Mouse (Mus musculus): ENCODE measurements around the gene Vmn2r62. TPM values are rescaled to one million over a fixed set of nuclear protein-coding genes. Genes with fewer than 3 reads are reported as not detected.

Vmn2r62 gene
- polyA plus RNA-seq (2017; shearing (Covaris generic)) = not detected

GRCm38 (mm10) chr7:42793425-42793824, at the start of gene Vmn2r62:
Gene Vmn2r62 (minus strand): TSS chr7:42793525.

DNA sequence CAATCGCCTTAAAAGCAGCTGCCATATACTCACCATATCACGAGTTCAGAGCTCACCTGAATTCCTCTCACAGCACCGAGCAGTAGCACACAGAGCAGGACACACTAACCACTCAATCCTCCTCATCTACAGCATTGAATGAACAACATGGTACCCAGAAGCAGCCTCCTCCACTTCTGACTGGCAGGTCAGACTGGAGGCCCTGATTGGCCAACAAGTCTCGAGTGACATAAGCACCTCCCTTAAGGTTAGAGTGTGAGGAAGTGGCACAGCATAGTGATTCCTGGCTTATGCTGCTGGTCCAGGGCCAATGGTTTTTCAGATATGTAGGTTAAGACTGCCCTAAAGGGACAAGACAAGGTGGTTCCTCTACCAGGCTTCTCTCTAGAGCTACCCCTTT, 66.4 kb downstream of the Vmn2r62 start, which contains the start of gene Gm17067:
Gene Gm17067 (minus strand): TSS at position 101 of the 400 bp plus-strand sequence.

Other genes starting within 250 kb of the Vmn2r62 start
- gene Gm21028, start 214.9 kb downstream of the Vmn2r62 start, polyA plus RNA-seq (2017; shearing (Covaris generic)) = not detected
- not detected for gene Zfp977, start 201.0 kb downstream of the Vmn2r62 start, polyA plus RNA-seq (2017; shearing (Covaris generic))
- gene Zfp976, start 150.9 kb downstream of the Vmn2r62 start, polyA plus RNA-seq (2017; shearing (Covaris generic)) = 4.1 TPM
- 5.8 TPM for gene Zfp975, start 100.8 kb downstream of the Vmn2r62 start, polyA plus RNA-seq (2017; shearing (Covaris generic))
- gene Gm17067, start 66.5 kb downstream of the Vmn2r62 start, polyA plus RNA-seq (2017; shearing (Covaris generic)) = not detected
- gene Gm2381, start 73.7 kb upstream of the Vmn2r62 start, polyA plus RNA-seq (2017; shearing (Covaris generic)) = not detected
- gene Vmn2r63, start 140.3 kb upstream of the Vmn2r62 start, polyA plus RNA-seq (2017; shearing (Covaris generic)) = not detected
- not detected for gene Gm9268, start 225.2 kb upstream of the Vmn2r62 start, polyA plus RNA-seq (2017; shearing (Covaris generic))

All from inflammation-experienced regulatory T-cells, adult 16 weeks (primary cell).